Mouse (Mus musculus) adrenal gland, postnatal 14 days (tissue): ENCODE data around the gene Apbb1ip. TPM values are rescaled to one million over a fixed set of nuclear protein-coding genes. Genes with fewer than 3 reads are reported as not detected.
A peak's percentile ranks its signal among the peaks of the same experiment; 100 is the strongest.
"Not testable (repeated sequence)": the region's sequence is repeated elsewhere in the genome, so short reads cannot be mapped to it uniquely, and the experiment has no call there.

ENCODE experiments used
- DNase-seq: peaks from one replicate; pipeline ENCODE4 v3.0.0; 2021; ENCODE audit warnings: mixed read lengths
- total RNA-seq: library from RNA; stranded (reverse); gene quantifications from 2 replicates; pipeline ENCODE4 v1.2.3, GENCODE M21; 2021

The Apbb1ip gene
- total RNA-seq, 1 experiment from 2014 or later: 3.6 TPM

DNA sequence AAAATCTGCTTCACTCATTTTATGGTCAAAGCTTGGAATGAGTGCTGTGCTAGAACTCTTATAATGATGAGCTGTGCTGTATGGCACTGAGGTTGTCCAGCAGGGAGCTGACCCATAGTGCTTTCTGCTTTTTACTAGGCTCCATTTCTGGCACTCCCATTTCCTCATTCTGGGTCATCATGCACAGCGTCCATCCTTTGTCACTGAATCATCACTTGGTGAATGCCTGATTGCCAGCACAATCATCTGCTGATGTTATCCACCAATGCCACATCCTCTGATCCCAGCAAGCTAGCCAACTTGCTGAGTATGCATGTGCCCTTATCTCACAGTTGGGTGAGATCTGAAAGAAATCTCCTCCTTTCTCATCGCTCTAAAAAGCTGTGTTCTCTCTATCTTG is 48.4 kb downstream of the Apbb1ip start:
- DNase-seq: no peak

DNA sequence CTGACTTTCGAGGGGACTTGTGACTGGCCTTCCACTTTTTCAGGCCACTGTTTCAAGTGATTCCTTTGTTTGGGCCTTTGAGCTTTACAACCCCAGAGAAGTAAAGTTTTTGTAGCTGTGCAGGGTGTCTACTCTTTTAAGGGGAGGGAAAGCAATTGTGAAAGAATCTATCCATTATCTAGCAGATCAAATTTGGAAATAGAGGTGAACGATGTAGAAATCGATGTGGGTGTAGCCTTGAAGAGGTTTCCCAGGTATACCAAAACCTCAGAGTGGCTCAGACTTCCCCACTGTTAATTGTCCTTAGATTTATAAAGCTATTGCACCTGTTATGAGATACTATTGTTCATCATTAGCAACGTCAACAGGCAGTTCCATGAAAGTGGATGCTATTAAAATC is 71.6 kb downstream of the Apbb1ip start:
- DNase-seq: no peak

DNA sequence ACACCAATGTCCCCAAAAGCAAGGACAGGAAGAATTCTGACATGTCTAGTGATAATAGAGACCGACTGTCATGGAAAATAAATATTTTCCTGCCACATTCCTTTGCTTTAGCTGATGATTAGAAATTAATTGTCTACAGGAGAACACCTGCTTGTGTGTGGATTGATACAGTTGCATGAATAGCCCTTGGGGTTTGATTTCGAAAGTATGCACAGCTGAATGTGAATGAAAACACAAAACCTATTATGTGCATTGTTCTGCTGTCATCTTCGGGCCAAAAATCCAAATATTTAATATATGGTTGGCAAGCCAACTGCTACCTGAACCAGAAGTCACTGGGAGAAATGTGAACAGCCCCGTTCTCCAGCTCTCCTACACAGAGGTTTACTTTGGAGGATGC is 78.0 kb downstream of the Apbb1ip start:
- DNase-seq: no peak

DNA sequence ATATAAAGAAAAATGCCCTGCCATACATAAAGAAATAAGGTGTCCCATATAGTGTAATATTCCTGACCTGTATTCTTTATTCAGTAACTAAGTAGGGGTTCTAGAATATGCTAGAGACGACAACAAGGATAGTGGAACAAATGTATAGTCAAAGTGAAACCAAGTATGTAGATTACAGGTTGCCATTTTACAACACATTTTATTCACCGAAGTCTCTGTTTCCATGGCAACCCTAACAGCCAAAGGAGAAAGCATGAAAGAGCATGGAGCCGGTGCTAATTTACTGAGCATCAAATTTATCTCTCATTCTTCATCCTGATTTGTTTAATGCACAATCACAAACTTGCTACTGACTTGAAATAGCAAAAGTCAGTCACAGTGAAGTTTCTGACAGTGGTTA is 83.6 kb downstream of the Apbb1ip start:
- DNase-seq: no peak

DNA sequence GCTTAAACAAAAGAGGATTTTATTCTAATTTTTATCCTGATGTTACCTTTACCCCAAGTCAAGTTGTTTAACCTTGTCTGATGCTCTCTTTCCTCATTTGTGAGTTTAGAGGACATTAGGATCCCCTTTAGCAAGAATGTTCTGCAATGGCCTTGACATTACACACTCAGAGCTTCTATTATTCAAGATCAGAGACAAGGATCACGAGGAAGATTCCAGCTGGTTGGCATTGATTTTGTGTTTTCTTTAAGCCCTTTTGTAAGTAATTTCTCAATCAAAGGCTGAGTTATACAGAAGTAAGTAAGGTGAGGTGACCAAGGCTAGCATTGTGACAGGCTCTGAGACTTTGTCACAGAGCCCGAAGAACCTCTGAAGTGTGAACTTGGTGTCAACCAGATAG is 88.3 kb downstream of the Apbb1ip start:
- DNase-seq: no peak

DNA sequence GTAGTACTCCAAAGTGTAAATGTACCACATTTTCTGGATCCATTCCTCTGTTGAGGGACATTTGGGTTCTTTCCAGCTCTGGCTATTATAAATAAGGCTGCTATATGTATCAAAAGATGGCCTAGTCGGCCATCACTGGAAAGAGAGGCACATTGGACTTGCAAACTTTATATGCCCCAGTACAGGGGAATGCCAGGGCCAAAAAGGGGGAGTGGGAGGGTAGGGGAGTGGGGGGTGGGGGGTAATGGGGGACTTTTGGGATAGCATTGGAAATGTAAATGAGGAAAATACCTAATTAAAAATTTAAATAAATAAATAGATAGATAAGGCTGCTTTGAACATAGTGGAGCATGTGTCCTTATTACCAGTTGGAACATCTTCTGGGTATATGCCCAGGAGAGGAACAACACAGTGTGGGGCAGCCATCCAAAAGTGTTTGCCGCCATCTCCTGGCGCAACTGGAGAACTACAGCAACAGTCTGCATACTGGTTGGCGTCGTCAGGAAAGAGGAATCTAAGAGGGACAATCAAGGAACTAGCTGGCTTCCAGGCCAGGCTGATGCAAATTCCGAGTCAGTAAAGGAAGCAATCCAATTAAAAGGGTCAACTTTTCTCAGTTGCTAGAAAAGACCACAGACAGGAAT is 90.6 kb downstream of the Apbb1ip start:
- peak; percentile 83 for DNase-seq

DNA sequence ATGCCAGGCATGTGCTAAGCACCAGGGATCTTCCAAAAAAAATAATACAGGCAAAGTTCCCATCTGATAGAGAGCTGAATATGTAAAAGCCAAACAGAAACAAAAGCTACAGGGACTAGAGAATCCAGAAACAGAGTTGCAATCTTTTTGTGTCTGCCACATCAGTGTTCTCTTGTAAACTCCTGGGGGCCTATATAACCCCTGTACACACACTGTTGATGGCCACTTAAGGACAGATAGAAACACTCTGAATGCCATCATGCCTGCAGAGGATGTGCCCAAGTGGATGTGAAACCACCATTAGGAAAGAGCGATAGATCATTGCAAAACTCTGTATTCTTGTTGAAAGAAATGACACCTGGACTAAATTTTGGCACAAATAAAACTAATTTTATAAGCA is 91.9 kb downstream of the Apbb1ip start:
- no peak for DNase-seq

DNA sequence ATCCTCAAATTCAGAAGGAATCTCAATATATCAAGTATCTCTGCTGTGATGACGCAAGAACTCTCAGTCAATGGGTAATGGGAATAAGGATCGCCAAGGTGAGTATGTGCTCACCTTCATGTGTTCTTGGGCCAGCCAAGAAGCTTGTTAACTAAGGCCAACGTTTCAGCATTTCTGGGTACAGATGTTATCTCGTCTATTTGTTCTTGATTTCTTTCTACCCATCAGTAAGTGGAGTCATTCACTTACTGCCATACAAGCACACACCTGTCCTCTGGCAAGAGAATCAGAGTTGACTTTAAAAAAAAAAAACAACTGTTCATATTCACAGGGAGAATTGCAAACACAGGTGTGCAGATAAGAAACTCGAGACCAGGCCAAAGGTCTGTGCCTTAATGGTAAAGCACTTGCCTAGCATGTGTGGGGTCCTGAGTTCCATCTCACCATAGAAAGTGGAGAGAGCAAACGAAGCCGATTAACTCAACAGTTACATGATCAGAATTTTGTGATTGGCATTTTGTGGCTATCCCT is 93.1 kb downstream of the Apbb1ip start:
- DNase-seq: no peak

DNA sequence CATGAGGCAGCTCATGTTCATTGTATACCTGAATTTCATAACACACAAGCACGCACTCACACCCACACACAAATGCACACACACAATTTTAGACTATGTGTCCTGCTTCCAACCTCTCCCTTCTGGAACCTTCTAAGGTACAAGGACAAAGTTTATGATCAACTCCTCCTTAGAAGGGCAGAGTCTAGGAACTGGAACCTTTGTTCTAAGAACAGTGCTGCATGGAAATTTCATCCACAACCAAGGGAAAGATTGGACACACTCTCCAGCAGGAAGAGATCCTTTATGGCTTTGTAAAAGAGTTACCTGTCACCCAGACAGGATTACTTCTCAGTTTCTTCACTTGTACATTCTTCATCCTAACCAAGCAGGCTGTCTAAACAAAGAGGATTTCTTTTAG is 99.3 kb downstream of the Apbb1ip start:
- DNase-seq: no peak

DNA sequence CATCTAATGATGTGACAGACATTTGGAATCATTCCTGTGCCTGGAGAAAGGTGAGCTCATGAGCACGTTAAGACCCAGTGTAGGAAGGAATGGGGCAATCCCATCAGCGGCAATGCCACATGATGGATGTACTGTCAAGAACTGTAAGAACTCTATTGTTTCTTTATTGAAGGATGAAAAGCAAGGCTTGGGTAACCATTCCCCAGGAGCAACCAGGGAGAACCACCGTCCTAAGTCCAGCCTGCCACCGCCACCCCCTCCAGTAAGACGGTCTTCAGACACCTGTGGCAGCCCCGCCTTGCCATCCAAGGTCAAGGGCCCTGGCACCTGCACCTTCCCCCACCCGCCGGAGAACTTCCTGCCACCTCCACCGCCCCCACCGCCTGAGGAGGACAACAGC is 100.7 kb downstream of the Apbb1ip start:
- no peak for DNase-seq

DNA sequence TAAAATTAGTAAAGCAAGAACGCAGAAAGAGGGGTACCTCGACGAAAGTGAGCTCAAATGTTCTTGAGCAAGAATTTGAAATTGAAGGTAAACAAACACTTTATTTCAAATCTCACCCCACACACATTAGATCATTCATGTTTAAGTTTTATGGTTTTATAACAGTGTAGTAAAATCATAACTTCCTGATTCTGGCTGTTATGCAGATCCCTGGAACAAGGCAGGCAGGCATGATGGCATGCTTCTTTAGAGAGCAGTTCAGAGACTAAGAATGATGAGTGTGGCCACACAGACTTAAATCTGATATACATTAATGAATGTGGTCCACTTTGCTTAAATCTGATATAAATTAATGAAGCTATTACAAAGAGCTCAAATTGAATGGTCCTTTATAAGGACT is 102.7 kb downstream of the Apbb1ip start:
- no peak for DNase-seq

DNA sequence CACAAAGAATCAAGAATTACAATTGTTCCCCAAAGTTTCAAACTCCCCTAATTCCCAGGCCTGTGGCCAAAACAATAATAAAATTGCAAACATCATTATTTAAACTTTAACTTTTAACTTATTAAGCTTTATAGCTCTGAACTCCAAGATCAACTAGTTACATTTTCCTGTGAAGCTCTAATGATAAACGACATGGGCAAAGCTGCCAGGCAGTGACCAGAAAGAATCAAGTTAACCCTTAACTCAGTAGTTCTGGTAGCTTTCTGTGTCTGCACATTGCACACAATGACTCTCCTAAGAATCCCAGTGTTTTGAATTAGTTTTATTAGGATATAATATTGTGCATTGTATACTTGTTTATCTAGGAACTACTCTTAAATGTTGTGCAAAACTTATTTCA is 104.9 kb downstream of the Apbb1ip start:
- no peak for DNase-seq

DNA sequence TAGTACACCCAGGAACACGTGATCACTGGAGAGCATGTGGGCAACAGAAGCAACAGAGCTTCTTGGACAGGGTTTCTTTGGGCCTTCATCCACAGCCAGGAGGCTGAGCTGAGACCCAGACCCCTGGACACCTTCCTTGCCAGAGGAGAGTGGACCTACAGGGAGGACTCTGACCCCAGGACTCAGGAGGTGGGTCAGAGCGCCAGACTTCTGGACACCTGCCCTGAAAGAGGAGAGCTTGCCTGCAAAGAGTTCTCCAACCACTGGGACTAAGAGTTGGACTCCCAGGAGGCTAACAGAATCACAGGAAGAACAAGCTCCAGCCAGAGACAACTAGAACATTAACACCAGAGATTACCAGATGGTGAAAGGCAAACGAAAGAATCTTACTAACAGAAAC is 106.8 kb downstream of the Apbb1ip start:
- DNase-seq: not testable (repeated sequence)

DNA sequence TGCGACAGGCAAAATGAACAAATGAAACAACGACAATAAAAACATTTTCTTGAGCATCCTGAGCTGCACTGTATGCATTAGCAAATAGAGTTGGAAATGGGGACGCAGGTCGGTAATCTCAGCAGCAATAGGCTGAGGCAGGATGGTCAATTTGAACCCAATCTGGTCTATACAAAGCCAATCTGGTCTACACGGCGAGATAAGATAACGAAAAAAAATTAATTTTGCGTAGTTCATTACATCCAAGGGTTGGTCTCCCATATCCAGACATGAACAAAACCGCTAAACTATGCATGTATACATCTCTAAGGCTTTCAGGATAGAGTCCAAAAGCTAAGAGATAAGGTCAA is 121.0 kb downstream of the Apbb1ip start:
- DNase-seq: no peak

DNA sequence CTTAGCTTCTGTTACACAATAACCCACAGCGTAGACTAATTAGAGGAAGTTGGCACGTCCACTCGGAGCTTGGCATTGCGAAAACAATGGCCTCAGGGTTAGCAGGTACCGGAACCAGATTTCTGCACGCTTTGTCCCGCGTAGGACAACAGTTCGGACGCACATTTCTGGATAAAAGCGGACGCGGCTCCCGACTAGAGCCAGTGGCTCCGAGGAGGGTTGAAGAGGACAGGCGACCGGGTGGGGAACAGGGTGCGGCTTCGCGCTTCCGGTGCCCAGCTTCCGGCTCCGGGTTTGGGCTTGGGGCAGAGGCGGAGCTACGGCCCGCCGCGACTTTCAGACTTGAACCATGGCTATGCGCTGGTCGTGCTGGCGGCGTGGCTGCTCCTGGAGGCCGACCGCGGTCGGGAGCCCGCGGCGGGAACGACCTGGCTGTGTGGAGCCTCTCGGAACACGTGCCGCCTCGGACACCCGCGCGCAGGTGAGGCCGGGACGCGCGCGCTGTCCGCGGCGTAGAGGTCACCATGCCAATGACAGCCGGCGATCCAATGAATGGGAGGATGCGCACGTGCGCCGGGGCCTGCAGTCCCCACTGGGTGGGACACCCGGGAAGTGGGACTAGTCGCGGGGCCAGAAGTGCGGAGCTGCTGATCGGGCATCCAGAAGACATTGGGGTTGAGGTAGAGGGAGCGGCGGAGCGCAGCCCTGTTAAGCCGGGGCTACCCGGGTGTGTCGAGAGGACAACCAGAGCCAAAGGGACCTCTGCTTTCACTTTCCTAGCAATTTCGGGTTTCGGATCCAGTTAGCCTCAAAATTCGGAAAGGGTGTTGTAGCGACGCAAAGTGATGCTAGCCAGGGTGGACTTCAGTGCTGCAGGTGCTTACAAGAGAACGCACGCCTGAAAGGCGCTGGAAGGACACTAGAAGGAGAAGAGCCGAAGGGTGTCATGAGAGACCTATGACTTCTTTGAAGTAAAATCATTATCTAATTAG is 121.7 kb downstream of the Apbb1ip start, which contains the start of gene Pdss1:
Gene Pdss1 (plus strand): TSS at position 241 of the 992 bp plus-strand sequence.
- peak; percentile 96 for DNase-seq

DNA sequence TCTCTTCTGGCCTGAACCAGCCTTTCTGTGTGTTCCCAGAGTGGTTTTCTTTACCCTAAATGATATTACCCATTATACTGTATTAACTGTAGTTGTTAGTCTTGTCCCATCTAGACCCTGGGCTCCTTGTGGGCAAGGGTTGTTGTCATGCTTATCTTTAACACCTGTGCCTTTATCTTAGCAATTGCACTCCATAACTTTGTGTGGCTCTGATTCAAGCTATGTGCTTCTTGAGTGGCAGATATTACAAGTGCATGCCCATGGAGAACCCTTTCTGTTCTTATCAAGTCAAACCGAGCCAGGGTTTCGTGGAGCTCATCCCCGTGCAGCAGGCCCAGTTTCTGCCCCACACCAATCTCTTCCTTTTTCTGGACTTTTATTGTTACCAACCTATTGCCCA is 130.1 kb downstream of the Apbb1ip start:
- no peak for DNase-seq

DNA sequence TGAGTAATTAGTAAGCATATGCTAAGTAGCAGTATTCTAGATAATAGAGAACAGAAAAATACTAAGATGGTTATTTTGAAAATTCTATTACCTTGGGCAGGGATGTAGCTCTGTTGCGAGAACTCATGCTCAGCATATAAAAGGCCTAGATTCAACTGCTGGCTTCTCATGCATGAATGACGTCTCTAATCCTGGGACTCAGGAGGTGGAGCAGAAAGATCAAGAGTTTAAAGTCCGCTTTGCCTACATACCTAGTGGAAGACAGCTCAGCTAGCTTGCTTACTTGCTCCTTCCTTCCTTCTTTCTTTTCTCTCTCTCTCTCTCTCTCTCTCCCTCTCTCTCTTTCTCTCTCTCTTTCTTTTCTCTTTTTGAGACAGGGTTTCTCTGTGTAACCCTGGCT is 140.5 kb downstream of the Apbb1ip start:
- no peak for DNase-seq

DNA sequence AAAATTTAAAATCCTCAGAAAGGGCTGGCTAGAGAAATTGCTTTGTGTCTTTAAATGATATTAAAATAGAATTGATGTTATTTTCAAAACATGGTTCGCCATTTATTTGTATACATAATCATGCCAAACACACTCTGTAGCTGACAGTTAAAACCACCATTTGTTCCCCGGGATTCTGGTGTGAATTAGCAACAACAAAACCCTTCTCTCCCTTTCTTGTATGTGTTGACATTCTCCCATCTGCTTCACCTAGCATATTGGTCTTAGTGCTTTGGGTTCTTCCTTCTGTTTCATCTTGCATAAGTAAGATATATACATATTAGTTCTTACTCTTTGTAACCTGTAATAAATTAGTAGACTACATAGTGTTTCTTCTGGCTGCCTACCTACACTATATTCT is 144.8 kb downstream of the Apbb1ip start:
- DNase-seq: no peak

Other genes starting within 250 kb of the Apbb1ip start
- 0.08 TPM in 1 of 2 replicates, not detected in the other for gene Gad2, start 151.9 kb upstream of the Apbb1ip start, total RNA-seq
- 11.6 and 14.0 TPM in 2 replicates for gene Pdss1, start 121.4 kb downstream of the Apbb1ip start, total RNA-seq